Mouse (Mus musculus): ENCODE results near the gene Snu13. TPM values are rescaled to one million over a fixed set of nuclear protein-coding genes. Genes with fewer than 3 reads are reported as not detected.
A peak's percentile ranks its signal among the peaks of the same experiment; 100 is the strongest.

The Snu13 gene
- 386 and 402 TPM in 2 replicates for polyA plus RNA-seq (2016; fragmentation: Nextera tagmentation; extraction: Ambion mirVana)

DNA sequence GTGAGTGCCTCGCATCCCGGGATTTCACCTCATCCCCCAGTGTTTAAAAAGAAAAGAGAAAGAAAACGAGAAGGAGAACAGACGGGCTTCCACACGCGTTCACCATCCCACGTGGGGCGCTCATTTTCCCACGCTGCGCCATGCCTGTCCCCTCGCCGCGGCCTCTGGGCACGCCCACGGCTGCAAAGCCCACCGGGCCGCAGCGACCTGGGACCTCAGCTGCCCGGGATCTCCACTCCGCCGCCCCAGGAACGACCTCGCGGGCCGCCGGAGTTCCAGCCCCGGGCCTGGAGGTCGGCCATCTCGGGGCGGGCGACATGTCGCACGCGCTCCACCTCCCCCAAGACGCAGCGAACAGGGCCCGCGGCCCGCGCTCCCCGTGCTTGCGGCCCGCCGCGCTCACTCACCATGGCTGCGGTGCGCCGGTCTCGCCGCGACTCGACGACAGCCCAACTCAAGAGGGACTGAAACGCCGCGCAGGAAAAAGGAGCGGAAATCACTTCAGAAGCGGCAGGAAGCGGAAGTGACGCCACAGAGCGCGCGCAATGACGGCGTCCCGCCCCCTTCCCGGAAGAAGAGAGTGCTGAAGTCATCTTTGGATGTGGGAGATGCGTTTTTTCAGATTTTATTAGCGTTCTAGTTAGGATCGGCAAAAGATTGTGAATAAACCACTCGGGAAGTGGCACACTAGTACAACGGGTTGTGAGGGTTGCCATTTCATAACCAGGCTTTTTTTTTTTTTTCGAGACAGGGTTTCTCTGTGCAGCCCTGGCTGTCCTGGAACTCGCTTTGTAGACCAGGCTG lies at the start of gene Snu13:
TSS of gene Snu13 (minus strand) at position 519 of the 804 bp plus-strand sequence.
- H3K36me3 ChIP-seq (replicated peaks): peaks cover 26% of the 10 kb centered on the region
- peak within 1 kb of the TSS; percentile 100 for H3K4me3 ChIP-seq
- H3K9me3 ChIP-seq: no peaks in the 10 kb centered on the region
- H3K27me3 ChIP-seq (ENCODE audit: poor library complexity, severe bottlenecking): no peaks in the 10 kb centered on the region
- WGBS: under 1% methylated on average over 74 of the region's 74 CpGs
- H3K27ac ChIP-seq: peak within 1 kb of the TSS; percentile 93
- DNase-seq (ENCODE audit: extremely low spot score, low spot score): peak; percentile 89
- peaks cover 18% of the 10 kb centered on the region for H3K4me1 ChIP-seq

DNA sequence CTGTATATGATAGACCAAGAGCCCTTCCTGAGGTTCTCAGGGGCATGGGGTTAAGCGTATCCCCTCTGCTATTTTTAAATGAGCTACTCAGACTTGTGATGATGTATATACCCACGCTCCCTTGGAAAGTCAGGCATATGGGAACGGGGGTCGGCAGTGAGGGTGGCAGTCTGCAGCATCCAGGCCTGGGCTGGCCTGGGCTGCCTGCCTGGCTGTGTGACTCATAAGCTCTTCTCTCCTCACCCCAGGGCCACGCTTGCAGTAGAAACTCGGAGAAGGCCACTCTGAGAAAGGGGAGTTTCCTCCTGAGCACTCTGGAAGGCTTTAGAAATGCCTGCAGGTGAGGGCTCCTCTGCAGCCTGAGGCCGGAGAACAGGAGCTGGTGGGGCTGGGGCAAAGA lies 43.7 kb upstream of the Snu13 start:
- Histone ChIP-seq H3K4me1 (0 out of 2 replicates have a peak, but pooled peaks cover 5% of the 10 kb centered on the region), H3K27me3 (ENCODE audit: poor library complexity, severe bottlenecking) (no peaks in the 10 kb centered on the region), H3K4me3 (no peak overlapping the region), H3K36me3 (replicated peaks) (no peaks in the 10 kb centered on the region), H3K27ac (no peak overlapping the region), H3K9me3 (peaks cover under 1% of the 10 kb centered on the region; the same call in 1 of the 2 replicates)
- no peak for DNase-seq (ENCODE audit: extremely low spot score, low spot score)
- WGBS: 87% methylated on average over 7 of the region's 7 CpGs

DNA sequence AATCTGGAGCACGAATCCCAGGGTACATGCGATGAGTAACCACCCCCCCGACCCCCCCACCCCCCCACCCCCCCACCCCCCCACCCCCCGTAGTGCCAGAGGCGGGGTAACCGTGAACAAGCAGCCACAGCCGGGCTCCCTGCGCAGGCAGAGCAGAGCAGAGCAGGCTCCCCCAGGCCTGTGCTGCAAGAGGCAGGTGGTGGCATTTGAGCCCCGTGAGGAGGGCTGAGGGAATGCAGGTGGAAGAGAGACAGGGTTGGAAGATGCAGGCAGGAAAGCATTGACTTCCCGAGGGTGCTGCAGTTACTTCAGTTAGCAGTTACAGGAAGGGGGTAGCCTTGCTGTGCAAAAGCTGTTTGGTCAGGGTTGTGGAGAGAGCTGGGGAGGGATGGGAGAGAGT lies 39.9 kb upstream of the Snu13 start:
- Histone ChIP-seq H3K4me1 (0 out of 2 replicates have a peak, but pooled peaks cover 5% of the 10 kb centered on the region), H3K4me3 (no peak overlapping the region), H3K9me3 (no peaks in the 10 kb centered on the region), H3K36me3 (replicated peaks) (no peaks in the 10 kb centered on the region), H3K27ac (no peak overlapping the region), H3K27me3 (ENCODE audit: poor library complexity, severe bottlenecking) (no peaks in the 10 kb centered on the region)
- peak; percentile 17 for DNase-seq (ENCODE audit: extremely low spot score, low spot score)
- 11% methylated on average over 10 of the region's 10 CpGs for WGBS

DNA sequence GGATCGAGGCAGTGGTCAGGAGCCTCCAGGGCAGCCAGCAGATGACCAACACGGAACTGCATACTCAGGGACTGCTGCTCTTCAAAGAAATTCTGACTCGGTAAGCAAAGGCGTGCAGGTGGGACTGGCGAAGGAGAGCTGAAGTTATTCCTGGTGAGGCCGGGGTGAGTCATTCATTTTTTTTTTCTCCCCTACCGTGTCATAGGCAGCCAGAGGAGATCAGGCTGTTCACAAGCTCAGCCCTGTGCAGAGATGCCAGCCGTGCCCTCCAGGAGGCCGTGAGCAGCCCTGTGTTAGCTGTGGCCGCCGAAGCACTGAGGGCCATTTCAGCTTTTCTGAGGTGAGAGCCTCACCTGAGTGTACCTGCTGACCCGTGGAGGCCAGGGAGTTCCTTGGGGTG lies 38.7 kb upstream of the Snu13 start:
- no peak overlapping the region for H3K27ac ChIP-seq
- WGBS: 87% methylated on average over 12 of the region's 12 CpGs
- no peak for DNase-seq (ENCODE audit: extremely low spot score, low spot score)
- no peaks in the 10 kb centered on the region for H3K36me3 ChIP-seq (replicated peaks)
- no peaks in the 10 kb centered on the region for H3K9me3 ChIP-seq
- 0 out of 2 replicates have a peak, but pooled peaks cover 8% of the 10 kb centered on the region for H3K4me1 ChIP-seq
- no peak overlapping the region for H3K4me3 ChIP-seq
- no peaks in the 10 kb centered on the region for H3K27me3 ChIP-seq (ENCODE audit: poor library complexity, severe bottlenecking)

DNA sequence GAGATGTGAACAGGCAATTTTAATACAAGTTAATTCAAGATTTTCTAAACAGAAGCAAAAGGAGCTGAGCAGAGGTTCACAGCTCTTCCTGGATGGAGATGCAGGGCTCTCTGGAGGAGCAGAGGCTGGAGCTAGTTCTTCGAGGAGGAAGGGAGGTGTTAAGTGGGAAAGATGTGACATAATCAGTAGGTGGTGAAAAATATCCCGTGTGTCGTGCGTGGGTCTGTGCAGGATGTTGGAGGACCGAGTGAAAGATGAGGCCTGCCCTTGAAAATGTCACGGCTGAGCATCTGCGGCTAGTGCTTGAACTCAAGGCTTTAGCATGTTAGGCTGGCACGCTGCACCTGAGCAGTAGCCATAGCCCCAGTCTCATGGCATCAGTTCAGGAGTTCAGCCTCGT lies 38.2 kb upstream of the Snu13 start:
- no peak overlapping the region for H3K4me3 ChIP-seq
- H3K36me3 ChIP-seq (replicated peaks): no peaks in the 10 kb centered on the region
- 87% methylated on average over 9 of the region's 9 CpGs for WGBS
- no peak overlapping the region for H3K27ac ChIP-seq
- H3K4me1 ChIP-seq: 0 out of 2 replicates have a peak, but pooled peaks cover 12% of the 10 kb centered on the region
- no peaks in the 10 kb centered on the region for H3K9me3 ChIP-seq
- H3K27me3 ChIP-seq (ENCODE audit: poor library complexity, severe bottlenecking): no peaks in the 10 kb centered on the region
- DNase-seq (ENCODE audit: extremely low spot score, low spot score): no peak

DNA sequence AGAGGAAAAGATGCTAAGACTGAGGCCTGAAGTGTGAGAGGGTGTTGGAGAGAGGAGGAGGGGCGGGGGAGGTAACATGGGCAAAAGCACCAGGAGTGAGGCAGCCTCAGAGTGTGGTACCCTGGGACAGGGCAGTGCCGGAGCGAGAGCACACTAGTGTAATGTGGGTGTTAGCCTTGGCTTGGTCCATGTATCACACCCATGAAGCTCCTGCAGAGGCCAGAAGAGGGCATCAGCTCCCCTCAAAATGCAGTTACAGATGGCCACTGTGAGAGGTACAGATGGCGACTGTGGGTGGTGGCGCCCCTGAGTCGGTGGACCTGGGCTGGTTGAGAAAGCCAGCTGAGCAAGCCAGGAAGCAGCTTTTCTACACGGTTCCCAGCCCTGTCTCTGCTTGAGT lies 33.8 kb upstream of the Snu13 start:
- Histone ChIP-seq H3K27me3 (ENCODE audit: poor library complexity, severe bottlenecking) (no peaks in the 10 kb centered on the region; the same call in 1 of the 2 replicates), H3K9me3 (no peaks in the 10 kb centered on the region), H3K4me3 (no peak overlapping the region), H3K27ac (no peak overlapping the region), H3K36me3 (replicated peaks) (no peaks in the 10 kb centered on the region), H3K4me1 (0 out of 2 replicates have a peak, but pooled peaks cover 6% of the 10 kb centered on the region)
- peak; percentile 37 for DNase-seq (ENCODE audit: extremely low spot score, low spot score)
- 36% methylated on average over 7 of the region's 7 CpGs for WGBS

DNA sequence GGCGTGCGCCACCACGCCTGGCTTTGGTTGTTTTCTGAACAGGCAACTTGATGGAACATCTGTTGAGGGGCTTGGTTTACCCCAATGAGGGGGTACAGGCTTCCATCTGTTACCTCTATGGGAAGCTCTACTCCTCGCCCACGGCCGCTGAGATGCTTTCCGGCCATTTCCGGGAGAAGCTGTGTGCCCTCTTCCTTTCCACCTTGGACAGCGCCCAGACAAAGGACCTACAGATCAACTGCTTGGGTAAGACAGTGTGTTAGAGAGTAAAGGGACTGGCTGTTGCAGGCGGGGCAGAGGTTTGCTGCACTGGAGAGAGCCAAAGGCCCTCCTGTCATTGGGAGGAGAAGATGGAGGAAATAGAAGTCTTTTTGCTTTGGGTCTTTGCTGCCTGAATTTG lies 32.5 kb upstream of the Snu13 start:
- Histone ChIP-seq H3K27me3 (ENCODE audit: poor library complexity, severe bottlenecking) (no peaks in the 10 kb centered on the region; the same call in 1 of the 2 replicates), H3K4me1 (0 out of 2 replicates have a peak, but pooled peaks cover 6% of the 10 kb centered on the region), H3K4me3 (no peak overlapping the region), H3K36me3 (replicated peaks) (no peaks in the 10 kb centered on the region), H3K9me3 (no peaks in the 10 kb centered on the region), H3K27ac (no peak overlapping the region)
- WGBS: 63% methylated on average over 10 of the region's 10 CpGs
- DNase-seq (ENCODE audit: extremely low spot score, low spot score): no peak

DNA sequence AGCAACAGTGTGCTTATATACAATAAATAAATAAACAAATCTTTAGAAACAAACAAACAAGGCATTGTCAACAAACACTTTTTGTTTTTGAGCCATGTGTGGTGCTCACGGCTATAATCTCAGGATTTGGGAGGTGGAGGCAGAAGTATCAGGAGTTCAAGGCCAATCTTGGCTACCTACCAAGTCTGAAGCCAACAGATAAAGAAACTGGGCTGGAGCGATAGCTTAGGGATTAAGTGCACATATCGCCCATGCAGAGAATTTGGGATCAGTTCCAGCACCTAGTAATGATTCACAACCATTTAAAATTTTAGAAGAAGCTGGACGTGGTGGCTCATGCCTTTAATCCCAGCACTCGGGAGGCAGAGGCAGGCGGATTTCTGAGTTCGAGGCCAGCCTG lies 26.1 kb upstream of the Snu13 start:
- Histone ChIP-seq H3K27ac (no peak overlapping the region), H3K27me3 (ENCODE audit: poor library complexity, severe bottlenecking) (peaks cover 40% of the 10 kb centered on the region), H3K36me3 (replicated peaks) (no peaks in the 10 kb centered on the region), H3K4me1 (peaks cover 6% of the 10 kb centered on the region), H3K9me3 (peaks cover 10% of the 10 kb centered on the region), H3K4me3 (no peak overlapping the region)
- 91% methylated on average over 7 of the region's 7 CpGs for WGBS
- no peak for DNase-seq (ENCODE audit: extremely low spot score, low spot score)

DNA sequence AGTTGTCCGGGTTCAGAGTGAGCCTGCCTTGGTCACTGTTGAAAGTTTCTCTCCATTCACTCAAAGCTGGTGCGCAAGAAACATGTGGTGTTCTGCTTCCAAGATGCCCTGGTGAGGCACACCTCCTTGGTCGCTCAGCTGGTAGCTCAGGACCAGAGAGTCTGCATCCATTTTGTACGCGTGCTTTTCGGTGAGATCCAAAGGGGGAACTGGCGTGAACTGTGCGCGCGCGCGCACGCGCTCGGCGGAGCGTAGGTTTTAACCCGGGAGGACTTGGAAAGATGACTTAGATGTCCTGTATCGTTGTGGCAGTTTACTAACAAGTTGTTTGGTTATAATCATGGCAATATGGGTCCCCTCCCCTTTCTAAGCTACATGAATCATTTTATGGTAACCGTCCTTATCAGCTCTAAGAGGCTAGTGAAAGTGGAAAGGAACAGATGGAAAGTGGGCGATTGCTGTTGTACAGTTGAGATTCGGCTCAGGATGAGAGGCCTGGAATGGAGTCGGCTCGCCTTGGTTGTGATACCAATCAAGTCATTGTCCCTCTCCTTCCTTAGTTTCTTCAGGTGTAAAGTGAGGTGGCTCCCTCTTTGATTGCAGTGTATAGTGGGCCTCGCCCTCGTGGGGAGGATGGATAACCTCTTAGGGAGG lies 24.5 kb upstream of the Snu13 start:
- WGBS: 91% methylated on average over 26 of the region's 26 CpGs
- Histone ChIP-seq H3K4me3 (no peak overlapping the region), H3K36me3 (replicated peaks) (no peaks in the 10 kb centered on the region), H3K27me3 (ENCODE audit: poor library complexity, severe bottlenecking) (peaks cover 49% of the 10 kb centered on the region), H3K9me3 (peaks cover 10% of the 10 kb centered on the region), H3K27ac (no peak overlapping the region), H3K4me1 (peaks cover 6% of the 10 kb centered on the region)
- no peak for DNase-seq (ENCODE audit: extremely low spot score, low spot score)

DNA sequence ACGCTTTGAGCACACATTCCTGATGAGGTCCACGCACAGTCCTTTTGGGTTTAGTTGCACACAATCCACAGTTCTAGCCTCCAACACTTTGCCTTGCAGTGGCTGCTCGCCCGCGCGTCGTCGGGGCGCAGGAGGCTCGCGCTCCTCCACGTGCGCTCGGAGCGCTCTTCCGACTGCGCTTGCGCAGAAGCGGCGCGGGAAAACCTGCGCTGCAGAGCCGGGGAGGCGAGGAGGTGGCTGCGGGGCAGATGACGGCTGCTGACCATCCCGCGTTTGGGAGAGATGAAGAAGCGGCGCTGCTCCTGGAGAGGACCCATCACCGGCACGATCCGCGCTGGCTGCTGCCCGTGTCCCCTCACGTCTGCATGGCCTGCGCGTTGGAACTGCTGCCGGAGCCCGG lies 22.5 kb upstream of the Snu13 start, which contains the start of gene Mei1:
TSS of gene Mei1 (plus strand) at position 99 of the 400 bp plus-strand sequence.
- no peak within 1 kb of the TSS for H3K27ac ChIP-seq
- H3K36me3 ChIP-seq (replicated peaks): no peaks in the 10 kb centered on the region
- WGBS: 24% methylated on average over 40 of the region's 40 CpGs
- peaks cover 6% of the 10 kb centered on the region for H3K4me1 ChIP-seq
- peaks cover 64% of the 10 kb centered on the region for H3K27me3 ChIP-seq (ENCODE audit: poor library complexity, severe bottlenecking)
- peak within 1 kb of the TSS; percentile 36 for H3K4me3 ChIP-seq
- DNase-seq (ENCODE audit: extremely low spot score, low spot score): peak; percentile 18
- H3K9me3 ChIP-seq: peaks cover 10% of the 10 kb centered on the region

DNA sequence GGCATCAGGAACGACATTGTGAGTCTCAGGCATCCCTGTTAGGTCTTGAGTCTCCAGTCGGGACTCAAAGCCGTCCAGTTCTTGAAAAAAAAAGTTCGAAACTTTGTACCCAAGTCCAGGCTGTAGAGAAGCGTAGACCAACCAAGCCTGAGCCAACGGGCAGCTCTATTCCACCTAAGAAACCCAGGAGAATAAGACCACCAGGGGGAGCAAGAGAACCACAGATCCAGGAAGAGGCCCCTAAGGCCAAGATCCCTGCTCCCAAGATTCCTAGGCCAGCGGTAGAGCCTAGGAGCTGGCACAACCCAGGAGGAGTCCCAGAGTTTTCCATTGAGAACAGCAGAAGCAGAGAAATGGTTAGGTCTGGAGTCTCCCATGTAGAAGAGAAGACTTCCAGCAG lies 18.1 kb upstream of the Snu13 start:
- H3K4me3 ChIP-seq: no peak overlapping the region
- peaks cover 6% of the 10 kb centered on the region for H3K4me1 ChIP-seq
- 0 out of 2 replicates have a peak overlapping the region, but pooled peaks have one; percentile 40 for H3K27ac ChIP-seq
- peaks cover 10% of the 10 kb centered on the region for H3K9me3 ChIP-seq
- H3K27me3 ChIP-seq (ENCODE audit: poor library complexity, severe bottlenecking): peaks cover 73% of the 10 kb centered on the region
- WGBS: 26% methylated on average over 7 of the region's 7 CpGs
- no peaks in the 10 kb centered on the region for H3K36me3 ChIP-seq (replicated peaks)
- DNase-seq (ENCODE audit: extremely low spot score, low spot score): peak; percentile 60

DNA sequence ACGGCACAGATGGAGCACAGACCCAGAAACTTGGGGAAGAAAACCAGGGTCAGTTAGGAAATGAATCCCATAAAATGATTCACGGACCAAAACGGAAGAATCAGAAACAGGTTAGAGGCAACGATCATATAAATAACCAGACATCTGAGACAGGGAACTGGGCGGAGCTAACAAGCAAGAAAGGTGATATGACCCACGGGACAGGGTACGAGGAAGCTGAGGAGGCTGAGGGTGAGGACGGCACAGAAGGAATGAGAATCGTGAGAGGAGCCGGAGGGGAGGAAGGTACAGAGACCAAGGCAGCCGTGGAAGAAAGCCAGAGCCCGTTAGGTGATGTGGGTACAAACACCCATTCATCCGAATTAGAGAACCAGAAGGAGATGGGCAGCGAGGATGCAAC lies 16.5 kb upstream of the Snu13 start:
- no peaks in the 10 kb centered on the region for H3K36me3 ChIP-seq (replicated peaks)
- no peak for DNase-seq (ENCODE audit: extremely low spot score, low spot score)
- no peak overlapping the region for H3K4me3 ChIP-seq
- H3K4me1 ChIP-seq: no peaks in the 10 kb centered on the region
- H3K27ac ChIP-seq: no peak overlapping the region
- peaks cover 57% of the 10 kb centered on the region for H3K27me3 ChIP-seq (ENCODE audit: poor library complexity, severe bottlenecking)
- 73% methylated on average over 14 of the region's 14 CpGs for WGBS
- H3K9me3 ChIP-seq: no peaks in the 10 kb centered on the region

DNA sequence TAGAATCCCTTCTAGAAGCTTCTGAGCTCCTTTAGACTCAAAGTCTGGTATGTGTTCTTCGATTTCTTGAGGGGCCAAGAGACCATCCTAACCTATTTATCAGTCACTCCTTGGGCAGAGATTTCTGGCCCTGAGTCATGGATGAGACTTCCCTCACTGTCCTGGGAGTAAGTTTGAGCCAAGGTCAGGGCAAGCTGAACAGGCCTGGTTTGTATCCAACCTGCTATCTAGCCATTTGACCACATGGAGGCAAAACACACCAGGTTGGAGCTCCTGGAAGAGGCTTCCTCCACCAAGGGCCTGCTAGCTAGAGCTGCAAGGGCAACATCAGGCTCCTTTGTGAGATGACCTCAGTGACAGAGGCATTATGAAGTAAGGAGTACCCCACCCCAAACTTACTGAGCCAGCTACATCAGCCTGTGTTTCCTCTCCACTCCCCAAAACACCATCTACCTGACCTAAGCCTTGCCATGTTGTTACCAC lies 11.4 kb upstream of the Snu13 start, which contains the start of gene 4930407I10Rik:
TSS of gene 4930407I10Rik (plus strand) at position 433 of the 483 bp plus-strand sequence.
- Histone ChIP-seq H3K9me3 (no peaks in the 10 kb centered on the region), H3K27me3 (ENCODE audit: poor library complexity, severe bottlenecking) (peaks cover 17% of the 10 kb centered on the region), H3K4me1 (no peaks in the 10 kb centered on the region), H3K27ac (no peak within 1 kb of the TSS), H3K4me3 (no peak within 1 kb of the TSS), H3K36me3 (replicated peaks) (no peaks in the 10 kb centered on the region)
- WGBS: 88% methylated on average over 1 of the region's 1 CpGs
- no peak for DNase-seq (ENCODE audit: extremely low spot score, low spot score)

Data from forebrain, embryonic 10.5 days (tissue).